ENCODE assay signal across 9 mouse cellular contexts in the genomic region with DNA sequence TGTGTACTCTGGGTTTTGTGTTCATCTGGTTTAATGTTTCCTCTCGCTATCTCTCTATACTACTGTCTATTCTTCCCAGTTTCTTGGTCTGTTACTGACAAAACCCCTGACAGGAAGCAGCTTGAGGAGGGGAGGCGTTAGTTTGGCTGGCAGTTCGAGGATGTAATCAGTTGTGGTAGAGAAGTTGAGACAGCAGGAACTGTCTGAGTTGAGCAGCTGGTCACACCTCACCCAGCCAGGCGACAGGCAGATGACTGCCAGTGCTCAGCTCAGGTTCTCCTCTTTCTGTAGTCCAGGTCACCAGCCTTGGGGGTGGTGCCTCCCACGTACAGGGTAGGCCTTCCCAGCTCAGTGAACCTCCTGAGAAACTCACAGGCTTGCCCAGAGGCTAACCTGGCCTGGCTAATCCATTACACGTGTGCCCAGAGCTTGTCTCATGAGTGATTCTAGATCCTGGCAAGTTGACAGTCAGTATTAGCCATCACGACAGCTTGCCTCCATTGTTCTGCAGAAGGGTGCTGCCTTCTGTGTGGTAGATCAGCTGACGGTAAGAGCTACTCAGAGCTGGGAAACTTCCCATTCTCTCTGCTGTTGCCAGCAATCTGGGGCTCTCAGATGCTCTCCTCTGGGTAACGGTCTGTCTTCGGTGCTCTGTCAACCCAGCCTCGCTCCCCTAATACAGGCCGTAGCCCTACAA. TPM values are rescaled to one million over a fixed set of nuclear protein-coding genes. Genes with fewer than 3 reads are reported as not detected.
DNase-seq lines count a peak whose midpoint lies in the region; ATAC-seq lines count a peak whose summit lies in the region.
"Had no signal": no experiment of that assay in that cellular context is flagged by ENCODE, and none has a peak within 500 bp of the region (broad histone marks: within the 10 kb centered on the region; RNA-seq: fewer than 3 reads in every experiment).

No protein-coding gene starts in this region.

- no peaks in the 10 kb centered on the region for H3K27me3 ChIP-seq in forebrain, embryonic 15.5 days
- H3K27me3 ChIP-seq in forebrain, embryonic 11.5 days (ENCODE audit: control insufficient read depth, insufficient read depth, low read length): no peaks in the 10 kb centered on the region

- no peak overlapping the region for H3K4me2 ChIP-seq in forebrain, embryonic 15.5 days (replicated peaks)
- H3K4me2 ChIP-seq in forebrain, embryonic 11.5 days (ENCODE audit: low read depth, low read length, severe bottlenecking): no peak overlapping the region

- WGBS in forebrain, embryonic 15.5 days: 69% methylated on average over 12 of the region's 12 CpGs
- WGBS in forebrain, embryonic 11.5 days: 88% methylated on average over 12 of the region's 12 CpGs

- no peaks in the 10 kb centered on the region for H3K9me3 ChIP-seq in forebrain, embryonic 15.5 days
- no peaks in the 10 kb centered on the region for H3K9me3 ChIP-seq in forebrain, embryonic 11.5 days (ENCODE audit: control insufficient read depth, low read length)

- H3K27ac ChIP-seq in forebrain, embryonic 15.5 days (replicated peaks): peak overlapping the region; percentile 68
- H3K27ac ChIP-seq in forebrain, embryonic 11.5 days (ENCODE audit: low read depth, low read length): no peak overlapping the region

- H3K36me3 ChIP-seq in forebrain, embryonic 15.5 days: peaks cover 30% of the 10 kb centered on the region
- no peaks in the 10 kb centered on the region; the same call in 1 of the 2 replicates for H3K36me3 ChIP-seq in forebrain, embryonic 11.5 days (ENCODE audit: control insufficient read depth, insufficient read depth, low read length)

- no peak overlapping the region for H3K4me3 ChIP-seq in forebrain, embryonic 15.5 days
- no peak overlapping the region for H3K4me3 ChIP-seq in forebrain, embryonic 11.5 days (ENCODE audit: low read depth, low read length)

- intact Hi-C loops in heart, postnatal 14 days (cut with DNase I): no loop called here

- no peaks in the 10 kb centered on the region; the same call in 1 of the 2 replicates for H3K4me1 ChIP-seq in forebrain, embryonic 15.5 days
- H3K4me1 ChIP-seq in forebrain, embryonic 11.5 days (replicated peaks; ENCODE audit: control insufficient read depth, insufficient read depth, low read length): no peaks in the 10 kb centered on the region

- no peak overlapping the region for H3K9ac ChIP-seq in forebrain, embryonic 15.5 days (replicated peaks)
- no peak overlapping the region for H3K9ac ChIP-seq in forebrain, embryonic 11.5 days (ENCODE audit: low read length)

- no peak for DNase-seq in forebrain, embryonic 11.5 days (ENCODE audit: low spot score)
- DNase-seq in brain, embryonic 18.5 days (ENCODE audit: low read depth, low spot score): peak; percentile 3
- DNase-seq in layer of hippocampus, postnatal 36 days: peak; percentile 76 to 77
- peak; percentile 21 to 34 for DNase-seq in right cerebral cortex, postnatal 36 days (ENCODE audit: low spot score in 2 of 2)
- DNase-seq in heart, postnatal 14 days: no peak
- no peak for DNase-seq in kidney, adult 8-10 months

- peak; percentile 88 for ATAC-seq in forebrain, embryonic 15.5 days (replicated peaks)
- ATAC-seq in forebrain, embryonic 11.5 days (replicated peaks; ENCODE audit: low FRiP score): no peak
- no peak for ATAC-seq in inflammation-experienced regulatory T-cells, adult 6 months

RNA-seq across cellular contexts. Expression of gene Ccdc93, which starts 47.6 kb away (rescaled TPM):
- 11.5 and 12.9 TPM in 2 replicates for polyA plus RNA-seq in forebrain, embryonic 15.5 days (2015; fragmentation: Nextera tagmentation; extraction: Ambion mirVana)
- 10.5 and 10.7 TPM in 2 replicates for polyA plus RNA-seq in forebrain, embryonic 11.5 days (2014; fragmentation: Nextera tagmentation; extraction: Ambion mirVana)
- total RNA-seq in layer of hippocampus, postnatal 36 days (2021): 10 to 100 TPM; 32.7 to 35.9 TPM
- total RNA-seq in heart, postnatal 14 days (2021): 10 to 100 TPM; 14.3 to 15.9 TPM
- 10 to 100 TPM; 16.2 to 18.5 (median 16.3) TPM for polyA plus RNA-seq in inflammation-experienced regulatory T-cells, adult 6 months (2017; shearing (Covaris generic))

RNA-seq across cellular contexts. Expression of gene Htr5b, which starts 49.8 kb away (rescaled TPM):
- 0.39 and 0.52 TPM in 2 replicates for polyA plus RNA-seq in forebrain, embryonic 15.5 days (2015; fragmentation: Nextera tagmentation; extraction: Ambion mirVana)
- polyA plus RNA-seq in forebrain, embryonic 11.5 days (2014; fragmentation: Nextera tagmentation; extraction: Ambion mirVana): 0.19 and 0.44 TPM in 2 replicates
- total RNA-seq in layer of hippocampus, postnatal 36 days (2021): 1 to 10 TPM; 8.7 to 9.8 TPM
- not detected for total RNA-seq in heart, postnatal 14 days (2021)
- polyA plus RNA-seq in inflammation-experienced regulatory T-cells, adult 6 months (2017; shearing (Covaris generic)): not detected
- polyA plus RNA-seq: large intestine, adult 2 months had no signal

Comparison
In these comparisons a context has a peak if more than half of its experiments do, and no peak if none do; other contexts are left out.
1. DNase-seq: peak in brain, embryonic 18.5 days (single experiment), layer of hippocampus, postnatal 36 days (2 of 2) and right cerebral cortex, postnatal 36 days (2 of 2); none in forebrain, embryonic 11.5 days (single experiment), heart, postnatal 14 days (0 of 2) and kidney, adult 8-10 months (0 of 2).